Mouse (Mus musculus) left cerebral cortex, adult 2 months (tissue): ENCODE results near the gene Pakap. TPM values are rescaled to one million over a fixed set of nuclear protein-coding genes. Genes with fewer than 3 reads are reported as not detected.

ENCODE experiments used
- DNase-seq, 2 experiments: peaks; one replicate each; pipeline ENCODE4 v3.0.0; 2021 to 2022; ENCODE audit warnings: low spot score in 2 of 2, mixed read lengths in 1 of 2; ENCODE audit errors: extremely low spot score in 1 of 2
- H3K27ac ChIP-seq: fragments of 200-600 bp; 2 replicates; pipeline ENCODE4 v1.8.1; 2022
- H3K4me3 ChIP-seq: fragments of 200-600 bp; 2 replicates; pipeline ENCODE4 v1.8.1; 2022
- CTCF ChIP-seq: fragments of 200-600 bp; IDR thresholded peaks from 2 replicates; pipeline ENCODE4 v1.8.1; 2022; ENCODE audit warnings: antibody characterized with exemption, mild to moderate bottlenecking, moderate library complexity
- intact Hi-C: fragments of 180-260 bp; cut with DNase I; formaldehyde crosslinking; loops from one replicate; pipeline ENCODE4 v1.15.1; 2025
- total RNA-seq, 2 experiments: library from RNA; stranded (reverse); gene quantifications; 2 replicates each; pipeline ENCODE4 v1.2.3; 2021

Gene Pakap
- total RNA-seq, 2 experiments from 2014 or later, result 19.8 to 20.4 TPM

GRCm38 (mm10) chr4:57914193-57915190 lies 346.5 kb downstream of the Pakap start:
- intact Hi-C loops, result no loop called here
- no peak for DNase-seq
- Histone ChIP-seq H3K27ac (no peak overlapping the region), H3K4me3 (no peak overlapping the region)
- TF ChIP-seq CTCF, result no peak; the same call in 1 of the 2 replicates

GRCm38 (mm10) chr4:57915216-57915965 lies 347.4 kb downstream of the Pakap start:
- intact Hi-C loops, result no loop called here
- Histone ChIP-seq H3K4me3 (no peak overlapping the region), H3K27ac (no peak overlapping the region)
- no peak for DNase-seq
- TF ChIP-seq CTCF, result no peak

GRCm38 (mm10) chr4:57916201-57916661 lies 348.3 kb downstream of the Pakap start, which contains the start of gene D630039A03Rik:
TSS of gene D630039A03Rik (minus strand) at chr4:57916297.
- no peak for TF ChIP-seq CTCF
- Histone ChIP-seq H3K4me3 (no peak within 1 kb of the TSS), H3K27ac (no peak within 1 kb of the TSS)
- no peak for DNase-seq
- intact Hi-C loops, result no loop called here

GRCm38 (mm10) chr4:57916711-57917110 lies 348.7 kb downstream of the Pakap start:
- no peak for DNase-seq
- Histone ChIP-seq H3K4me3 (no peak overlapping the region), H3K27ac (no peak overlapping the region)
- intact Hi-C loops, result no loop called here
- no peak for TF ChIP-seq CTCF

- no peak for DNase-seq
- Histone ChIP-seq H3K27ac (no peak overlapping the region), H3K4me3 (no peak overlapping the region)
- TF ChIP-seq CTCF, result no peak
- intact Hi-C loops, result no loop called here
Observed at GRCm38 (mm10) chr4:57919494-57920423, 351.8 kb downstream of the Pakap start.

- Histone ChIP-seq H3K27ac (no peak overlapping the region), H3K4me3 (no peak overlapping the region)
- TF ChIP-seq CTCF, result no peak
- no peak for DNase-seq
- intact Hi-C loops, result no loop called here
Observed at GRCm38 (mm10) chr4:57920522-57920921, 352.5 kb downstream of the Pakap start.

- intact Hi-C loops, result no loop called here
- Histone ChIP-seq H3K27ac (no peak overlapping the region), H3K4me3 (no peak overlapping the region)
- no peak for TF ChIP-seq CTCF
- DNase-seq, result no peak
Observed at GRCm38 (mm10) chr4:57922171-57922570, 354.2 kb downstream of the Pakap start.

GRCm38 (mm10) chr4:57924556-57925071 lies 356.6 kb downstream of the Pakap start:
- intact Hi-C loops, result loop anchor here (5.0 kb wide), 1 partner anchor 153 kb away; no protein-coding TSS in a partner anchor
- DNase-seq, result no peak
- TF ChIP-seq CTCF, result no peak

GRCm38 (mm10) chr4:57927464-57928205 lies 359.7 kb downstream of the Pakap start:
- intact Hi-C loops, result loop anchor here (5.0 kb wide), 1 partner anchor 150 kb away; no protein-coding TSS in a partner anchor
- Histone ChIP-seq H3K27ac (no peak overlapping the region), H3K4me3 (no peak overlapping the region)
- peak; percentile 68 for TF ChIP-seq CTCF
- DNase-seq, result no peak

More at GRCm38 (mm10) chr4:57924556-57925071, 356.6 kb downstream of the Pakap start:
- H3K27ac ChIP-seq, result no peak overlapping the region
- no peak overlapping the region for H3K4me3 ChIP-seq

- Histone ChIP-seq H3K27ac (no peak overlapping the region), H3K4me3 (no peak overlapping the region)
- intact Hi-C loops, result no loop called here
- TF ChIP-seq CTCF, result no peak
- no peak for DNase-seq
Observed at GRCm38 (mm10) chr4:57930559-57931170, 362.7 kb downstream of the Pakap start.
